Mouse (Mus musculus) lung, postnatal 0 days (tissue): ENCODE results near the gene 4921524J17Rik.

Experiments used
- CTCF ChIP-seq: IDR thresholded peaks from 2 replicates; pipeline ENCODE4 v1.5.1; 2016; ENCODE audit warnings: antibody characterized with exemption, mild to moderate bottlenecking
- EP300 ChIP-seq: IDR thresholded peaks from 2 replicates; pipeline ENCODE4 v1.6.1; 2016; ENCODE audit warnings: antibody characterized with exemption, mild to moderate bottlenecking, control low read depth

DNA sequence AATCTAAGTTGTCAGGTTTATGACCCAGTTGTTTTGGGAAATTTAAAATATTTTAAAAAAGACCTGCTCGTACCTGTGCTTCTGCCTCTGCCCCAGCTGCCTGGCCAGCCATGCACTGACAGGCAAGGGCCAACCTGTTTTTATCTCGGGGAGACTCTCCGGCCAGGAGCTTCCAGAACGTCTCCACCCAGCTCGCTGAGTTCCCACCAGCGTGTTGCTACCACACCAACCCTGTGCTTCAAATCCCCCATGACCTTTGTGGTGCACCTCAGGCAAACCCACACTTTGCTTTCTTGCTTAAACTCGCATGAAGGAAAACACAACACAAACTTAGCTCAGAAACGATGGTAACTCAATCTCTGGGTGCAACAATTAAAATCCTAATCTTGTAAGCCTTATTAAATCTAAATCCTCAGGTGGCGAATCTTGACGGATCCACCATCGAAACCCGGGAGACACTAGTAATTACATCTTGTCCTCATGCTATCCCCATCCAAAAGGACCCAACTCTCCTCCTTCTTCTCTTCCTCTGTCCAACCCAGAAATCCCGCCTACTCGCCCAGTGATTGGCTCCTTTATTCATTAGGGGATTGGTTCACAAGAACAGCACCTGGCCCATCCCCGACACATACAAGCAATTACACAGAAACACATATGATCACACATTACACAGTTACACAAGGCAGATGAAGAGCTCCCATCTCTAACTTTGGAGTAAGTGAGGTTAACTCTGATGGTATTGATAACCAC, 13.5 kb upstream of the 4921524J17Rik start:
- TF ChIP-seq CTCF (no peak), EP300 (no peak)
